Mouse (Mus musculus): ENCODE data around the gene Olfr549.

Olfr549 gene

DNA sequence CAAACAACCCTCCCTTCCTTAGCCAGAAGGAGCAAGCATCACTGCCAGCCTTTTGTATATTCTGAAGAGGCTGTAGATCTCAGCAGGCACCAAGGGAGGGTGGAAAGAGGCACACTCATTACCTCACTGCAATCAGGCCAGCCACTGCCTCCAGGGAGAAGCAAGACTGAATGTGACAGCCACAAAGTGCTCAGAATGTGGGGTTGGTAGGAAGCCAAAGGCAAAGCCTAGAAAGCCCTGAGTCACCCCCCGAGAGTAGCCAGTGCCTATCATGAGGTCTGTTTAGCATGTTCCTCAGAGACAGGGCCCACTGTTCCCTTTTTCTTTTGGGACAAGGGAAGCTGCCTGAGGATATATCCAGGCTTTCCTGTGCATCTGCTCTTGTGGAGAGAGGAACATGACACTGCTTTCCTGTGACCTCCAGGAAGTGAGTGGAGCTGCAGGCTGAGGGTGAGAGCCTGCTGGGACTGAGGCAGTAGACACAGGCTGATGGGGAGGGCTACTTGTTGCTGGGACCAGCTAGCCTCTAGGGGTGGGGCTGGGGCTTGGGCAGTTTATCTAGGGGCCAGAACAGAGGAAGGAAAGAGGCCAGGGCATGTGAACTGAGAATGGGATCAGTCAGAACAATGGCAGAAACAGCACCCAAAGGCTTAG is 47.8 kb downstream of the Olfr549 start, which contains the start of gene Olfr552:
Gene Olfr552, plus strand, starts transcription at position 393 of the 654 bp plus-strand sequence.
- no peak for DNase-seq (ENCODE audit: low spot score)
